Comparison of ENCODE assay signal across 12 mouse cellular contexts in the genomic region with DNA sequence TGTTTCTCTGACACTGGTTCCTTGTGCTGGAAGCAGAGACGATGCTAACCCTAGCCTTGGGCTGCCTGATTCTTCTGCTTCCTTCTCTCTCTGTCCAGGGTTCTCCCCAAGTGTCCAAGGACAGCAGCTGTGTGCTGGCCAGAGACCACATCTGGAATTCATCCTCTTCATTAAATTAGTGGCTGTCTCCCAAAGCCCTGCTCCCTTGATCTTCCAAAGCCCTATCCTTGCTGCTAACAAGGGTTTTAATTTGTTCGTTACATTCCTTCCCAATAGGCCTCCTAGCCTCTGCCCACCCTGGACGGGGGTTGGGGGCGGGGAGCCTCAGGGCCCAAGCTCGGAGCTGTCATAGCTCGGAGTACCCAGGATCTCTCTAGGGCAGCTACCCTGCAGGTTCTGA. TPM values are rescaled to one million over a fixed set of nuclear protein-coding genes. Genes with fewer than 3 reads are reported as not detected.
DNase-seq lines count a peak whose midpoint lies in the region; ATAC-seq and TF ChIP-seq lines count a peak whose summit lies in the region.
"Had no signal": no experiment of that assay in that cellular context is flagged by ENCODE, and none has a peak within 500 bp of the region (broad histone marks: within the 10 kb centered on the region; RNA-seq: fewer than 3 reads in every experiment).

No protein-coding gene starts in this region.

- no peak overlapping the region for H3K9ac ChIP-seq in kidney, embryonic 16.5 days (replicated peaks; ENCODE audit: low read length)

- no peak overlapping the region for H3K4me3 ChIP-seq in lung, adult 2 months (replicated peaks; ENCODE audit: extremely low read depth, low read depth, low read length)
- no peak overlapping the region for H3K4me3 ChIP-seq in kidney, embryonic 16.5 days (ENCODE audit: low read length)
- H3K4me3 ChIP-seq: left cerebral cortex, adult 2 months had no signal

- peak; percentile 18 for DNase-seq in gastrocnemius, postnatal 14 days
- no peak for DNase-seq in gastrocnemius, postnatal 10 days
- DNase-seq in lung, adult 18-20 months, result peak; percentile 7 to 29
- DNase-seq in lung, adult 2 months, result no peak
- peak; percentile 33 for DNase-seq in lung, postnatal 25 days (ENCODE audit: low spot score)
- no peak for DNase-seq in layer of hippocampus, postnatal 10 days (ENCODE audit: low spot score in 2 of 2)
- DNase-seq: adrenal gland, adult 8-10 months; retina, postnatal 1 day had no signal

- H3K4me2 ChIP-seq in kidney, embryonic 16.5 days (replicated peaks; ENCODE audit: low read depth, low read length), result no peak overlapping the region

- H3K9me3 ChIP-seq in kidney, embryonic 16.5 days (ENCODE audit: low read length), result no peaks in the 10 kb centered on the region

- TF ChIP-seq CTCF in lung, adult 2 months (IDR thresholded peaks at IDR 0.05; ENCODE audit: insufficient read depth, low read length), result no peak

- TF ChIP-seq POLR2A in lung, adult 2 months (IDR thresholded peaks at IDR 0.05; ENCODE audit: borderline replicate concordance, extremely low read depth, low read depth, low read length), result no peak

- 51% methylated on average over 6 of the region's 6 CpGs for WGBS in lung, adult 2 months
- 36% methylated on average over 6 of the region's 6 CpGs for whole genome bisulfite sequencing in kidney, embryonic 16.5 days

- H3K36me3 ChIP-seq in kidney, embryonic 16.5 days (ENCODE audit: insufficient read depth, low read length), result no peaks in the 10 kb centered on the region

- peak; percentile 85 for ATAC-seq in kidney, embryonic 16.5 days (ENCODE audit: low FRiP score, low TSS enrichment)
- no peak for ATAC-seq in megakaryocyte progenitor cell, adult 5-6 weeks (replicated peaks; ENCODE audit: poor library complexity)

- H3K4me1 ChIP-seq in lung, adult 2 months (ENCODE audit: control insufficient read depth, insufficient read depth, low read length), result no peaks in the 10 kb centered on the region
- H3K4me1 ChIP-seq in kidney, embryonic 16.5 days (ENCODE audit: insufficient read depth, low read length), result peaks cover 8% of the 10 kb centered on the region; the same call in 1 of the 2 replicates

- intact Hi-C loops in gastrocnemius, postnatal 14 days (cut with DNase I; ENCODE audit: low total_unique reads), result no loop called here

- no peaks in the 10 kb centered on the region for H3K27me3 ChIP-seq in kidney, embryonic 16.5 days (ENCODE audit: insufficient read depth, low read length)

- peak overlapping the region; percentile 84 for H3K27ac ChIP-seq in kidney, embryonic 16.5 days (ENCODE audit: low read length)
- H3K27ac ChIP-seq: left cerebral cortex, adult 2 months; macrophage had no signal

RNA-seq across cellular contexts. Expression of gene Sdk2, which starts 38.3 kb away (rescaled TPM):
- 1 to 10 TPM; 2.0 to 3.7 TPM for total RNA-seq in gastrocnemius, postnatal 14 days (2021)
- total RNA-seq in gastrocnemius, postnatal 10 days (2021), result 10 to 100 TPM in 1 of 2 experiments, 1 to 10 TPM in 1; 5.5 to 10.1 TPM
- polyA plus RNA-seq in lung, adult 2 months (2012; rRNA removed), result 0.71 and 1.2 TPM in 2 replicates
- polyA plus RNA-seq in kidney, embryonic 16.5 days (2015; fragmentation: Nextera tagmentation; extraction: Ambion mirVana), result 2.8 and 3.7 TPM in 2 replicates
- total RNA-seq in layer of hippocampus, postnatal 10 days (2021), result 10 to 100 TPM; 25.5 to 26.9 TPM
- total RNA-seq in megakaryocyte progenitor cell, adult 5-6 weeks (2015), result not detected in 2 replicates
- total RNA-seq in megakaryocyte progenitor cell, adult 5-6 weeks (2017), result 0.03 TPM in 1 of 2 replicates, not detected in the other

Comparison
In these comparisons a context has a peak if more than half of its experiments do, and no peak if none do; other contexts are left out.
1. DNase-seq: peak in gastrocnemius, postnatal 14 days (single experiment), lung, adult 18-20 months (2 of 2) and lung, postnatal 25 days (single experiment); none in gastrocnemius, postnatal 10 days (single experiment), lung, adult 2 months (single experiment) and layer of hippocampus, postnatal 10 days (0 of 2).